Mouse (Mus musculus) spleen, postnatal 14 days (tissue): ENCODE results near the gene Zhx3.

ENCODE experiments used
- DNase-seq, 2 experiments: peaks; one replicate each; pipeline ENCODE4 v3.0.0; 2021 to 2022; ENCODE audit warnings: low spot score in 2 of 2

The Zhx3 gene

DNA sequence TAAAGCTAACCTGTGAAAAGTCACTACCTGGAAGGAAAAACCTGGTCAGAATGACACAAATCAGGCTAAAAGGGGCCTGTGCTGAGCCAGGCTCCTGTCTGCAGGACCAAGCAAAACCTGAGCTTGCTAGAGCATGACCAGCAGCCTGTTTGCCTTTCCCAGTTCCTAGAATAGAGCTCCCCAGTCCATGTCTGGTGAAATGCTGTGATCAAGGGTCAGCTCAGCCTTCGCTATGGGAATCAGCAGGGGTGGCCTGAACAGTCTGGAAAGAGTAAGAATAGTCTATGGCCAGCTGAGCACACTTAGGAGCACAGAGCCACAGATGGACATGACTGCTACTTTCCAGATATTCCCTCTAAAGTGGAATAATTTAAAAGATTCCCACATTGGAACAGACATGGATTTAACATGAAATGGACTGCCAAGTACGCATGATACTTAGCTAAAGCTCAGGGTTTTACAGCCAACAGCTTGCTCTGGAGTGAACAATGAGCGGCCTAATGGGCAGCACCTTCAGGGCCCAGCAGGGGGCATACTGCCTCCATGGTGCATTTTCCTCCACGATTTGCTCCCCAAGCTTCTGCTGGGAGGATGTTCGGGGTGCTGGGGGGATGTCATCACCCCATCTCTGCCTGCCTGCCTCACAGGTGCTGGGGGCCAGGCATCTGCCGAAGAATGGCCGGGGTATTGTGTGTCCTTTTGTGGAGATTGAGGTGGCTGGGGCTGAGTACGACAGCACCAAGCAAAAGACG is 112.2 kb downstream of the Zhx3 start:
- no peak for DNase-seq

DNA sequence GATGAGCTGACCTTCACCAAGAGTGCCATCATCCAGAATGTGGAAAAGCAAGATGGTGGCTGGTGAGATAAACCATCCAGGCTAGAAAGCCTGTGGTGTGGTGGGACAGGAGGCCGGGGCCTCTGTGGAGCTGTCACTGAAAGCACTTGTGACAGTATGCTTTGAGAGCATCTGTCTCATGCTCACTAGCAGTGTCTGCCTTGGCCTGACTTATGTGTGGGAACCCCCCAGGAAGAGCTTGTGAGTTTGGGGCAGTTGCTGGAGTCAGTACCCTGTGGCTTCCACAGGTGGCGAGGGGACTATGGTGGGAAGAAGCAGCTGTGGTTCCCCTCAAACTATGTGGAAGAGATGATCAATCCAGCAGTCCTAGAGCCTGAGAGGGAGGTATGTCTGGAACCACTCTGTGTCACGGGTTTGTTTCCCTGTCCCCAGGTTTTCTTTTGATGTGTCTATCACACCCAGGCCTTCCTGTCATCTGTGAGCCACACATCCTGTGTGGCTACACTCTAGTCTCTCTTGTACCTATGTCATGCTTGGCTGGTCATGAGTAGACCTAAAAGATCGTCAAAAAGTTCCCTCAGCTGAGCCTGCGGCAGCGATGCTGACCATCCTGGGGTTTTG is 116.1 kb downstream of the Zhx3 start:
- no peak for DNase-seq

DNA sequence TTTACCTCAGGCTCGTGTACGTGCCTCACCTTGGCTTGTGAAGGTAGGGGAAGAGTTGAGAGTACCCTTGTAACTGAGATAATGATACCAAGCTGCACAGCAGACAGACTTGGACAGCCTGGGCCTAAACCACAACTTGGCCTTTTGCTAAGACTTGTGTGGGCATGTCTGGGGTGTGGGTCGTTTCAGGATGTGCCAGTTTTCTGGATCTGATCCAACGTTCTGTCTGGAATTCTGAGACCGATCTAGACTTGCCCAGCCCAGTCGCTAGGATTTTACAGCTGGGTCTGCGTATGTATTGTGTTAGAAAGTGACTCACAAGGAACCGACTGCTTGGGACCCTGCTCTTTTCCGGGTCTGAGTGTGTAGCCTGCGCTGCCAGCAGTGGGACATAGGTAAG is 125.7 kb downstream of the Zhx3 start:
- DNase-seq, result no peak

DNA sequence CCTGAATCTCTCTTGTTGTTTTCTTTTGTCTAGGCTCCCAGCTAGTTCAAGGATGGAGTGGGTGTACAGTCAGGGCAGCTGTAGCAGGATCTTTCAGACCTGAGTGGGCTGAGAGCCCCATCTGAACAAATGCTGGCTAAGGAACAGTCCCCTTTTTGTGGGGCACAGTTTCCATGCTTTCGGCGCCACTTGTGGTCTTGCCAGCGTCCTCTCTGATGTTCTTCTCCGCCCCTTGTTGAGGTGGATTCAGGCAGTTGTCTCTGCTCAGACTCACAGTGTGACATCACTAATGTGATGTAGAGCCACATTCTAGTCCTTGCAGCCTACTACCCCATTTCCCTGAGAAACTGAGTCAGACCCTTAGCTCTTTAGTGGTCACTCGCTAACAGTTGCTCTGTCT is 126.2 kb downstream of the Zhx3 start:
- DNase-seq, result no peak

DNA sequence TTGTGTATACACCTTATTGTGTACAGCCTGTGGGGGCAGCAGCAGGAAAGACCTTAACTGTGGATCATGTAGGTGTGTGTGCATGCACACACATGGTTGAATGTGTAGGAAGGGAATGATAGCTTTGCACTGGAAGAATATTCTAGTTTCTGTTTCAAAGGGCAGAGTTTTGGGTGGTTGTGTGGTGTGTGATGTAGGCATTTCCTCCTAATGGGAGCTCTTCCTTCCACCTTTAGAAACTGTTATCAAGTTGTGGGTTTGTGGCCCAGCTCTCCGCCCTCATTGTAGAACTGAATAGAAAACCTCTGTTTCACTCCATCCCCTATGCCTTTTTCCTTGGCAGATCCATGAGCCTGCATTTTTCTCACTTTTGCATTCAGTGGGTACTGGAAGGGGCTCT is 127.3 kb downstream of the Zhx3 start:
- DNase-seq, result no peak

DNA sequence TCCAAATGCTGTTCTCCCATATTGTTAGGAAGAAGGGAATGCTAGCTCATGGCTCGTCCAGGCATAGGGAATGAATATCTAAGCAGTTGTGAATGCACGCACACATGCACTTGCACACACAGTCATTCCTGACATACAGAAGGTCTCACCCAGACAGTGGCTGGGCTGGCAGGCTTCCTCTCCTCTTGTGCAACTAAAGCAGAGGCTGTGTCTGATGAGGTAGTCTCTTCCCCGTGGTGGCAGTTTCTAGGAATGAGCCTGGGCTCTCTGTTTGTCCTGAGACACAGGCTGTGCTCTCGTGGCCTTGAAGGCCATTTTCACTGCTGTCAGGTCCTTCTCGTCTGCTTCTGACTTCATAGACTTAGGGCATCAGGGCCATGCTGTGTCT is 128.0 kb downstream of the Zhx3 start:
- DNase-seq, result no peak

DNA sequence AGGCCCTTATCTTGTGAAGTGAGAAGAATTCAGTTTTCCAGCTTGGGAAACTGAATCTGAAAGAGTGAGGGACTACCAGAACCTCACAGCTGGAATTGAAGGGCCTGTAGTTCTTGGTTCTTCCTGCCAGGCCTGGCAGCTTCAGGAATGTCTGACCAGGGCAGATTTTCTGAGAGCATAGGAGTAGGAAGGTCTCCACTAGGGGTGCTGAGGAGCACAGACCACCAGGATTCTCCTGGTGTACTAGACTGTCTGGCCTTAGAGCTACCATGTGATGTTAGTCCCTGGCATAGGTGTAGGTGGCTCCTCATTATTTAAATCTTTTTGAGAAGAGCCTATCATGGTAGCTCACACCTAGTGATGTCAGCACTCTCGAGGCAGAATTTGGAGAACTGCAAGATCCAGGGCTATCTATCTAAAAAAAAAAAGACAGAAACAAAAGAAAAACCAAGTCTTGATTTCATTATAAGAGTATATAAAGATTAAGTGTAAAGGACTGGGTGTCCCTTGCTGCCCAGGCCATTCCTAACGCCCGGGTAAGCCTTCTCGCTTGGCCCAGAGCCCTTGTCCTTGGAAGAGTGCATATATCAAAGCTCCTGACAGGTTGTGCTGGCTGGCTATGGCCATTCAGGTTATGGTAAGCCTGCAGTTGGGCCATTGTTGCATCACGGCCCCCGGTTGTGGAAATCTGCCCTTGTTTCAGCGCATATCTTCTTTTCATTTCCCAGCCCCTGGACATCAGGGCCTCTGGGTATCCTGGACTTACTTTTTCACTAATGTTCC is 128.6 kb downstream of the Zhx3 start:
- DNase-seq, result peak; percentile 25 to 55

DNA sequence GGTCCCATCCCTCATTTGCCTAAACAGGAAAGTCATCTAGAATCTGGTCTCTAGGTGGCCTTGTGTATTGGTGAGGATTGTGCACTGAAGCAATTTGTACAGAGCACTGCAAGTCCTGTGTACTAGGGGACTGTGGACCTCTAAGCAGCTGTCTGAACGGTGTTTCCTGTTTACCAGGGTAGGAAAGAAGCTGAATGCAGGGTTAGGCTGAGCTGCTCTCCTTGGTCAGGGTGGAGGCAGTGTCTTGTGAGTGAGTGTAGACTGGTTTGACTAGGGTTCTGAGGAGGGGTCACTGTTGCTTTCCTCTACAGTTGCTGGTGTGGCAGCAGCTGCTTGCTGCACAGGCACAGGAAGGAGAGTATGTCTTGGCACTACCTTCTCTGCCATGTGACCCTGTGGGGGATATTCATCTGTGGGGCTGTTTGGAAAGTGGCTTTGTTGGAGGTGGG is 130.6 kb downstream of the Zhx3 start:
- DNase-seq, result no peak

DNA sequence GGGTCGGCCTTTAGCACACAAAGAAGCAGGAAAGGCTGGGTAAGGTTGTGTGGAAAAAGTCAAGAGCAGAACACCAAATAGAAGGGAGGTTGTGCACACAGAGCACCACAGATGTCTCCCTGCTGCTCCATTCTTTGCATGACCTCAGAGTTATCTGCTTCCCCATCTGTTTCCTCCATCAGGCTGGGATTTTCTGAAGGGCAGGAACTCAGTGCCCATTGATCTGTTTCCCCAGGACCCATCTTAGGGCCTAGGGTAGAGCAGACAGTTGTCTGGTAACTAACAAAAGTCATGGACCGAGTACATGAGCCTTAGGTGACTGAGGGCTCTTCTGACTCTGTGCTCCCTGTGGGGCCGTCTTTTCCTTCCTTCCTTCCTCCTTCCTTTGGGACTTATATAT is 131.2 kb downstream of the Zhx3 start:
- DNase-seq, result no peak

DNA sequence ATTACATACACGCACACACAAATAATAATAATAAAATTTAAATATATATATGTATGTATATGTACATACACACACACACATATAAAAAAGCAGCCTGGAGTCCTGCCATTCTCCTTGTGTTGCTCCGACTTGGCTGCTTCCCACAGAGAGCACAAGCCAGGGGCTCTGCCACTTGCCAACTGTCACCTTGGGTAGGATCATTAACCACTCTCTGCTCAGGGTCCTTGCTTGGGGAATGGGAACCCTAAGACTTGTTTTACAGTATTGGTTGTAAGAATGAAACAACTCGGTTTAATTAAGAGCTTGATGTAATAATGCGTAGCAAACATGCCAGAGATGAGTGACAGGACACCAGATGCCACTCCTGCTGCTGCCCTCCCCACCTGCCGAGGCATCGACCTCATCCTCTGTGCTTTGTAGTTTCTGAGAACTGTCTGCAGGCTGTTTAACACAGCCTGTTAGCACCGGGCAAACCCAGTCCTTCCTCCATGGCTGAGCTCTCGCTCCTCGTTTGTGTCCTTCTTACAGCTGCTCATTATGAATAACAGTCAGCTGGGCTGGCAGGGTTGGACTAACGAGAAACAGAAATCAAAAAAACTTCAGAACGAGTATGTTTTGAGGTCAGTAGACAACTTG is 132.2 kb downstream of the Zhx3 start:
- DNase-seq, result no peak

DNA sequence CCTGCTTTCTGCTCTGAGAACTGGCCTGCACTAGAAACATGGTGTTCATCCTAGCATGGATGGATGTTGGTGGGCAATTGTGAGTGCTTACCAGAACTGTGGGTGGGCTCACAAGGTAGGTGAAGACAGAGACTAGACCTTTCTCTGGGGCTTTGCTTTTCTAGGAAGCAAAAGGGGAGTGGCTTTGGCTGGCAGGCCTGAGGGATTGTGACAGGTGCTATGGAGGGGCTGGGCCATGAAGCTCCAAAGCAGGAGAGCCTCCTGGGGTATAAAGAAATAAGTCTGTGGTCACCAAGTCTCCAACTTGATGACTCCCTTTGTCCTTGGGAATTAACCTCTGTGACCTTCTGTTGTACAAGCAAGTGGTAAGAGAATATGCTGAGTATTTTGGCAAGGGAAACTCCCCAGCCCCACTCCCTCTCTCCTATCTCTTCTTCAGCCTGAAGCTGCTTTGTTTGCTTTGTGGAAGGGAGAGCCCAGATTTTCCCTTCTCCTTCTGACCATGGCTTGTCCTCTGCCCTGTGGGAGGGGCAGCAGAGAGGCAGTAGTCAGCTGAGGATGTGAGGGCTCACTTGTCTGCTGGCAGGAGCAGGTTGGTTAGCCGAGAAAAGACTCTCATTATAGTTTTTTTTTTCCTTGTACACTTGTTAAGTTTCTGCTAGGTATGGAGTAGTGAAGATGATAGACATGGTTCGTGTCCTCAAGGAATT is 133.0 kb downstream of the Zhx3 start:
- DNase-seq, result no peak

DNA sequence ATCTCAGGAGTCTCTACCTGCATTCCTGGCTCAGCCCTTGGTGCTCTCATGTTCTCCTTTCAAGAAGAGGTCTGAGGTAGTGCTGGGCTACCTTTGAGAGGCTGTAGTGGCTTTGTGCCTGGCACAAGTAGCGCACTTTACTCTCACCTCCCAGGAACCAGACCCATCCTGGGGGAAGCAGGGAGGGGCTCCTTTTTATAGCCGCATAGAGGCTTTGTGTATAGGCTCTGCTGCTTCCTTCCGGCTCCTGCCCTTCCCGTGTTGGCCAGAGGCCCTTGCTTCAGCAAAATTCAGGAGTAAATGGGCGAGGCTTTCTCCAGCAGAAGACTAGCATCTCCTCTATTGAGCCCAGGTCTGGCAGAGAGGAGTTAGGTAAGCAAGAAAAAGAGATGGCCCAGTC is 134.4 kb downstream of the Zhx3 start:
- DNase-seq, result no peak

DNA sequence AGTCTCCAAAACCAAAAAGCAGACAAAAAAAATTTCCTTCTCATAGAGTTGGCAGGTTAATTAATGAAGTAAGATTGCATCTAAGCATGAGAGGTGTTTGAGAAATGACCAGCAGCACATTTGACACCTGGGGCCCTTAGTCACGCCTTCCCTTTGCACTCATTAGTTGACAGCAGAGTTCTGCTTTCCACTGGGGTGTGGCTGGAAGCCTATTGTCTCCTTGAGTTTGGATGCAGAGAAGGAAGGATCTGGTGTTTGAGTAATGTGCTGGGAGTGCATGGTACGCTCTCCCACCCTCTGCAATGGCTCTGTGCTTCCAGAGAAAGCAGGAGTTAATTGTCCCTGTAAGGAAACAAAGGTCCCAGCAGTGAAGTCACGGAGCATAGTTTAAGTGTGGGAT is 136.3 kb downstream of the Zhx3 start:
- DNase-seq, result no peak

DNA sequence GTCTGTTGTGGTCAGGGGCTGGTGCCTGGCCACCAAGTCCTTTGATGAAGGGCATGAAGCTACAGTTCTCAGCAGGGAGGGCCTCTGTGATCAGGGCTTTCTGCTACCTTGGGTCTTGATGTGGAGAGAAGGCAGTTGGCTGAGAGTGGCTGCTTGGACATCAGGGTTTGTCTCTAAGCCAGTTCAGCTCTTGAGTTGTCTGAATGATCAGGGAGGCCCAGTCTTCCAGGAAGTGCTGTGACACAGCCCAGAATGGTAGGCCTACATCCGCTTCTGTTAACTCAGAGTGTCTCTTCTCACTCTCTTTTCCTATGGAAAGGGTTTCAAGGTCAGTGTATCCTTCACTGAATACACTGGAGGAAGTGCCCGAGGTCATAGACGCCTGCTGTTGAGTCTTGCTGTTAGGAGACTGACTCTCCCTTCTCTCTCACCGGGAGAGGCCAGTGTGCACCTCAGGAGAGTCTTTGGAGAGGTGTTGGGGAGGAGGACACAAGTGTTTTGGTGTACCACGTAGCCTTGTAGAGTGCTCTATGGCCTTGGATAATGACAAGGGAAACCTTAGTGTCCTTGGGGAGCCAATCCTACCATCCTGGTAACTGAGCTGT is 137.0 kb downstream of the Zhx3 start:
- DNase-seq, result no peak

DNA sequence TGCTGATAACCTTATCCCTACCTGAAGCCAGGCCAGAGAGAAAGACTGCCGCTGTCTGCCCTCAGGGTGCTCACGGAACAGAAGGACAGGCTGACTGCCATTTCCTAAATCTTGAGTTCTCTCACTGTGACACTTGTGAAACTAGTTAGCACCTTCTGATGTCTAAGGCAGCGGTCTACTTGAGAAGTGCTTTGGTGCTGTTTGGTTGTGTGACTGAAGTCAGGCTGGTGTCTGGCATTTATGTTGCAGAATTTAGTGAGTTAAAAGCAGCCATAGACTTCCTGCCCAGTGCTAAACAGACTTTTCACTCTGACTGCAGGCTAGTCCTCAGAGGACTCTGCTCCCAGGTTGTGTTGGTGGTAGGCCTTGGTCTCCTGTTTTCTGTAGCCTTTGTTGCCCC is 138.5 kb downstream of the Zhx3 start:
- DNase-seq, result no peak

DNA sequence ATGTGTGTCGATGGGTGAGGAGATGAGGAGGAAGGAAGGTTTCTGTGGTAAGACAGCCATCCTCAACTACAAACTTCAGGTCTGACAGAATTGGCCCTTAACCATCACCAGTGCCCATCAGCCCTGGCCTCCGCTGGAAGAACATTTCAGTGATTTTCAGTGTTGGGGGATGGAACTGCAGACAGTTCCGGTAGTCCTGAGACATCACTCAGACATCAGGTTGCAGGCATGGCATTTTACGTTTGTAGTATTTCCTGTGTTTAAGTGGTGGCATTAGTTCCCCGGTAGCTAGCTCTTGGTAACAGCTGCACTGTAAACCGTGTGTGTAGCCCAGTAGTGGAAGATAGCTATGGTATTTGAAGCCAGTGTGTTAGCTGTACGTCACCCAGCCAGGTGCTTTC is 139.7 kb downstream of the Zhx3 start:
- no peak for DNase-seq

DNA sequence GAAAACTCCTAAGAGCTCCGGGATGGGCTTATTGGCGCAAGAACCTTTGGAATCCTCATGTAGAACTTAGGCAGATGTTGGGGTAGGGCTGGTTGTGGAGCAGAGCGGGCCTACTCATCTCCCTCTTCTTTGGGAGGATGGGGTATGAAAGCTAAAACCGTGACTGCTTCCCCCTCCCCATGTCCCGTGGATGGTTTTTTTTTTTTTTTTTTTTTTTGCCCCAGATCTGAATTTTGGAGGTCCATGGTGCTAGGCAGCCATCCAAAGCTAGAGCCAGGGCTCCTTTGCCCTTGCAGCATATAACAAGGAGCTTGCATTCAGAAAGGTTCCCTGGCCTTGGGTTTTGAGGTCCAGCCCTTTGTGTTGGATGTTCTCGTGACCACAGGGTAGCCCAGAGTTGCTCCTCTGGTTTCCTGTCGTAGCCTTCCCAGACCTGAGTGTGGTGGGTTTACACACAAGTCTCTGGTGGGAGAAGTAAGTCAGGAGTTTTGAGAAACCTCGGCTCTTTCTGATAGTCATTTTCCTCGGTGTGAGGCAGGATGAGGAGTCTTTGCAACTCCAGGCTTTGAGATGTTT is 140.3 kb downstream of the Zhx3 start:
- DNase-seq, result no peak

DNA sequence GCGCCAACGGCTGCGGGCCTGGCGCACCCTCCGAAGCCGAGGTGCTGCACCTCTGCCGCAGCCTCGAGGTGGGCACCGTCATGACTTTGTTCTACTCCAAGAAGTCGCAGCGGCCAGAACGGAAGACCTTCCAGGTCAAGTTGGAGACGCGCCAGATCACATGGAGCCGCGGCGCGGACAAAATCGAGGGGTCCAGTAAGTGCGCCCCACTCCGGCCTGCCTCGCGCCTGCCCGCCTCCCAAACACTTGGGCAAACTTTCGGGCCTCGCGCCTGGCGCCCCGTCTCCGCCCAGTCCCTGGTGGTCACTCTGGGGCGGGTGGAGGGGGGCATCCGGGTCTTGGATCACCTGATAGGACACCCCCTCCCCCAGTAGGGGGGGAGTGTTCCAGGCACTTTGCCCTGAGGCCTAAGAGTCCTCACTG is 140.9 kb downstream of the Zhx3 start:
- peak in 1 of 2 experiments; percentile 30 for DNase-seq

DNA sequence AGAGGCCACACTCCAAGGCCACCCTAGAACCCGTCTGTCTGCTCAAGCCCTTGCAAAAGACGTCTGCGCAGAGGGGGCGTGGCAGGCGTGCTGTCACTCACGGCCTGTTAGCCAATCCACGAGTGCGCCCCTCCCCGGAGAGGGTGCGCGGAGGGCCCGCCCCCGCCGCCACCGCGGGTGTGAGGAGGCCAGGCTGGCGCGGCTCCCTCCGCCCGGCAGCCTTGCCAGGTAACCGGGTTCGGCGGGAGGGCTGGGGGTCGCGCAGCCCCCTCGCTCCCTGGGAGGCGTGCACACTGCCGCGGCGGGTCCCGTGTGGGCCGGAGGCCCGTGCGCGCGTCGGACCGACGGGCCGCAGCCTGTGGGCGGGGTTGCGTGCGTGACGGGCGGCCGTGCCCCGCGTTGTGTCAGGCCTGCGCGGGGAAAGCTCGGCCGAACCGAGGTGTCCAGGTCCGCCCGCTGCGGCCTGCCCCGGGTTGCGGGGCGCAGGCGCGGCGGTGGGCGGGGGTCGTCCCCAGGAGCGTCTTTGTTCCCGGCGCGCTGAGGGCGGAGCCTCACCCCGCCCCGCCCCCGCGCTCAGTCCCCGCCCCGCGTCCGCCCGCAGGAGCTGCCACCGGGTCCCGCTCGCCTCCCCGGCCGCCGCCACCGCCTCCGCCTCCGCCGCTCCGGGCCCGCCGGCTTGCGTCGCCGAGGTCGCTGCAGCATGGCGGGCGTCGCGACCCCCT is 141.5 kb downstream of the Zhx3 start, which contains the start of gene Plcg1:
Plcg1 (plus strand) TSS at position 184 of the 722 bp plus-strand sequence.
- DNase-seq, result peak; percentile 80 to 88

DNA sequence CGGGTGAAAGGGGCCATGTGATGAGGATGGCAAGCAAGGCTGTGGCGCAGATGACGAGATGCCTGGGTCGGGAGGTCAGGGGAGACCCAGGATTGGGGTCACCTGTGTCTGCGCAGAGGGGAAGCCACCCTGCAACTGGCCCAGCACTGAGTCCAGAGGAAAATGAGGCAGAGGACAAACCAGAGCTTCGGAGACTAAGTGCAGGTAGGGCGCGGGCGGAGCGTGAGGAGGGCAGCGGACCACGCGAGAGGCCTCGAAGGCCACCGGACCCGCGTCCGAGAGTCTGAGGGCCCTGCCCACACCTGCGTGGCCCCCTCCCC is 142.0 kb downstream of the Zhx3 start:
- no peak for DNase-seq
